Mouse (Mus musculus) kidney, adult 2 months (tissue): ENCODE data around the gene Tma16. TPM values are rescaled to one million over a fixed set of nuclear protein-coding genes. Genes with fewer than 3 reads are reported as not detected.

Experiments
- DNase-seq: peaks from one replicate; pipeline ENCODE4 v3.0.0; 2021
- H3K27ac ChIP-seq: fragments of 200-500 bp; 2 replicates; pipeline ENCODE4 v1.5.1; 2012; ENCODE audit warnings: low read depth, low read length, control low read depth, inconsistent platforms; ENCODE audit not compliant: insufficient read depth
- H3K27me3 ChIP-seq: fragments of 200-500 bp; replicated peaks from 2 replicates; pipeline ENCODE4 v1.6.1; 2012; ENCODE audit warnings: mild to moderate bottlenecking, moderate library complexity, low read length, inconsistent platforms; ENCODE audit not compliant: control insufficient read depth, insufficient read depth
- H3K36me3 ChIP-seq: fragments of 200-500 bp; 2 replicates; pipeline ENCODE4 v1.6.1; 2012; ENCODE audit warnings: mild to moderate bottlenecking, moderate library complexity, low read length, inconsistent platforms; ENCODE audit not compliant: control insufficient read depth, insufficient read depth
- H3K4me1 ChIP-seq: fragments of 200-500 bp; 2 replicates; pipeline ENCODE4 v1.6.1; 2011; ENCODE audit warnings: low read length; ENCODE audit not compliant: control insufficient read depth, insufficient read depth
- H3K4me3 ChIP-seq: fragments of 200-500 bp; 2 replicates; pipeline ENCODE4 v1.5.1; 2011; ENCODE audit warnings: mild to moderate bottlenecking, low read depth, low read length, control low read depth; ENCODE audit not compliant: insufficient read depth
- CTCF ChIP-seq: fragments of 200-500 bp; conservative IDR thresholded peaks from 2 replicates; pipeline ENCODE4 v1.5.1; 2011; ENCODE audit warnings: low read depth, mild to moderate bottlenecking, control low read depth, low read length, moderate library complexity, mixed read lengths; ENCODE audit not compliant: insufficient read depth, insufficient read length
- POLR2A ChIP-seq: fragments of 200-500 bp; IDR thresholded peaks from one replicate; pipeline ENCODE4 v1.6.1; 2011; ENCODE audit warnings: low read depth, low read length, control low read depth
- WGBS: fragments of 180-500 bp; shearing (Covaris S2); methylation state at CpG from one replicate; pipeline ENCODE4 v1.1.7; 2018; 5-methylcytosine and 5-hydroxymethylcytosine counted together
- polyA plus RNA-seq: library from polyadenylated mRNA; depleted of rRNA; stranded (reverse); fragments of >200 nt; gene quantifications from 2 replicates; pipeline ENCODE4 v1.2.3, GENCODE M21; 2012; rRNA removed

Tma16 gene
- polyA plus RNA-seq, 1 experiment = 1.7 TPM

DNA sequence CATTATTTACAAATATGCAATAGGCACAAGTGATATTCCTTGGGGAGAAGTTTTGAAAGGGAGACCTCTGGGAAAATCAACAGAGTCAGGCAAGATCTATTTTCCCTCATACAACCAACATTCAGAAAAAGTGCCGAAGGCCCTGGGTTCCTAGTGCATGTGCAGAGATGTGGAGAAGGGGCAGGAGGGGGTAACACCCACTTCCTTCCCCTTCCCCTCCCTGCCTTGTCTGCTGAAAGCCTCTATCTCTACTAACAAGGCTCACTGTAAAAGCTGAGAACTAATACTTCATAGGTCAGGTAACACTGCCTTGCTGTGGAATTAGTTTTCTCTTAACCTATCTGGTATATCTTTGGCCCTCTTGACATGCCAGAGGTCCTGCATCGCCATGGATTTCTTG is 55.7 kb downstream of the Tma16 start:
- DNase-seq = no peak
- Histone ChIP-seq H3K27me3 (no peaks in the 10 kb centered on the region), H3K36me3 (no peaks in the 10 kb centered on the region), H3K27ac (no peak overlapping the region), H3K4me1 (peaks cover 3% of the 10 kb centered on the region; the same call in 1 of the 2 replicates), H3K4me3 (no peak overlapping the region)
- TF ChIP-seq CTCF (no peak), POLR2A (no peak)
- 71% methylated on average over 2 of the region's 2 CpGs for WGBS

Other genes starting within 250 kb of the Tma16 start
- gene Tktl2, start 25.2 kb upstream of the Tma16 start, polyA plus RNA-seq = not detected in 2 replicates
- 0.16 and 0.28 TPM in 2 replicates for gene Npy5r, start 201.6 kb upstream of the Tma16 start, polyA plus RNA-seq
- 5.6 and 7.0 TPM in 2 replicates for gene Npy1r, start 210.7 kb upstream of the Tma16 start, polyA plus RNA-seq